Mouse (Mus musculus) ES-Bruce4 (cell line): Measurements from ENCODE around the gene Gm19668.
"Not testable (repeated sequence)": the region's sequence is repeated elsewhere in the genome, so short reads cannot be mapped to it uniquely, and the experiment has no call there.

Source experiments
- CTCF ChIP-seq: IDR thresholded peaks from one replicate; pipeline ENCODE4 v1.8.1; 2011; ENCODE audit warnings: low read depth, low read length
- EP300 ChIP-seq: IDR thresholded peaks from 2 replicates; pipeline ENCODE4 v1.6.1; 2011; ENCODE audit warnings: low read depth, low read length; ENCODE audit not compliant: insufficient read depth
- POLR2A ChIP-seq: IDR thresholded peaks from one replicate; pipeline ENCODE4 v1.8.1; 2011; ENCODE audit warnings: low read length; ENCODE audit not compliant: insufficient read depth

DNA sequence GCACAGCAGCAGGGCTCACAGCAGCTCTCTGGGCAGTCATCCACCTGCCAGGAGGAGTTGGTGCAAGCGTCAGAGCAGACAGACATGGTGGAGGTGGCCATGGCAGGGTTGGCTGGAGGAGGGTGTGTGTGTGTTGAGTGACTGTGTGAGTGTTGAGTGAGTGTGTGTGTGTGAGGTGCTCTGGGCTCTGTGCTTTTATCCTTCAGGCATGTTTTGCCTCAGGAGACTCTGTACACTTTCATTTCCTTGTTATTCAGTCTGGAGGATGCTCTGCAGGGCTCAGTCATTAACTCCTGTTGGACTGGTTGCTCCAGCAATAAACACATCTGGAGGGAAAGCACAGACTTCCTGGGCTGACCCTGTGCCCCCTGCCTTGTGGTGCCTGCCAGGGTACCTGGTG, 47.7 kb downstream of the Gm19668 start, which contains the start of gene Gm9736:
- not testable (repeated sequence) for TF ChIP-seq CTCF, POLR2A, EP300
